Mouse (Mus musculus) heart, postnatal 25 days (tissue): ENCODE measurements around the gene Fam163a. TPM values are rescaled to one million over a fixed set of nuclear protein-coding genes. Genes with fewer than 3 reads are reported as not detected.

Experiments
- DNase-seq: peaks from one replicate; pipeline ENCODE4 v3.0.0; 2022; ENCODE audit warnings: low spot score
- intact Hi-C: fragments of 180-260 bp; cut with DNase I; formaldehyde crosslinking; loops from one replicate; pipeline ENCODE4 v1.15.1; 2025
- total RNA-seq, 2 experiments: library from RNA; stranded (reverse); gene quantifications; 2 replicates each; pipeline ENCODE4 v1.2.3; 2021

Fam163a gene
- total RNA-seq, 2 experiments from 2014 or later, result 0.06 TPM; not detected in 1

DNA sequence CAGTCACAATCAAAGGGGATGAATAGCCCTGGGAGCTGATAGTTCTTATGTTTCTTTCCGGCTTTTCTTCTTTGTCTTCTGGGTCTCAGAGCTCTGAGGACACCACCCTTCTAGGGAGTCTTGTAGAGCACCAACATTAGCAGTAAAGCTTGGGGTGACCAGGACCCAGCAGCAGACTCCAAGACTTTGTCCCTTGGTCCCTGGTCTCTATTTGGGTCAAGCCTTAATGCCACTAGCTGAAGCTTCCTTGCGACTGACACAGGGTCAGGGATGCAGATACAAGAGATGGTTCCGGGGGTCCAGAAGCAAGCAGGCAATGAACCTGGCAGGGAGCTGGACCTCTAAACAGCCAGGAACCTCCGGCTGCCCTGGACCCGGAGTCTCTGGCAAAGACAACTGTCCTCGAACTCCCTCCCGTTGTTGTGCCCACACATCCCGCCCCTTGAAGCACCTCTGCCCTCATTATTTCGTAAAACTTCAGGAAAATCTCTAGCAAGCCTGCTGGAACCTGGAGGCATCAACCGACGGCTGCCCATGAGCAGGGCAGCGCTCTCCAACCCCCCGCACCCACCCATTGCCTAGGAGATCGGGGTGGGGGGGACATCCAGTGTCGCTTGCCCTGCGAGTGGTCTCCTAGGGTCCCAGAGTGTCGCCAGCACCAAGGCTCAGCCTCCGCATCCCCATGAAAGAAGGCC lies 718 bp downstream of the Fam163a start:
- intact Hi-C loops, result no loop called here

DNA sequence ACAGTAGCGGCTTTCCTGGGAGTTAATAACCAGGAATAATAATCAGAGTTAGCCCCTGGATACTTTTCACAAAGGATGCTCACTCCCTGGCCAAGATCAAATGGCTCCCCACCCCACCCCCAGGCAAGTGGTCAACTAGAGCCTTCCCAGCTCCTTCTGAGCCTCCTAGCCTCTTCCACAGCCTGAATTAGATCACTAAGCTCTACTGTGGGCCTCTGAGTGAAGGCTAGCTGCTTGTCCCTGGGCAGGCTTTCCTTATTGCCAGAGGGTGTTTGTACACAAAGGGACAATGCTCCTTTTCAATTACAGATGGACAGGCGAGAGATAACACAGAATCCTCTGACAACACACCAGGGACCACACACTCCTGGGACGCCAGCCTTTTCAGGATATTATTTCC lies 2.2 kb downstream of the Fam163a start:
- DNase-seq, result no peak
- intact Hi-C loops, result no loop called here

More for the DNA sequence above, 718 bp downstream of the Fam163a start:
- DNase-seq, result no peak

GRCm38 (mm10) chr1:156201069-156201468 lies 3.8 kb downstream of the Fam163a start:
- no peak for DNase-seq
- intact Hi-C loops, result no loop called here

DNA sequence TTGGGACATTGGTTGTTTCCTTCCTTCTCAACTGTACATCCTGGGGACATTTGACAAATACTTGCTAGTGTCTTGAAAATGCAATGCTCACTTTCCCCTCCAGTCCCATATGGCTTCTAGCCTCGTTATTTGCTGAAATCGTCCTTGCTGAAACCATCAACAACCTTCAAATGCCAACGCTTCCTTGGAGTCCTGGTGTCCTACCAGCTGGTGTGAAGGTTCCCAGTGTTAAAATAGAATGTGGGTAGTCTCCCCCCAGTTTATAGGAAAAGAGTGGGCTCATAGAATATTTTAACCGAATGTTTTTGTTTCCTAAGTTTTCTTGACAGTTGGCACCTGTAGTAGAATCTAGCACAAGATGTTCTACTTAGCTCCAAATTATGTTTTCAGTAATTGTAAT lies 7.2 kb downstream of the Fam163a start:
- intact Hi-C loops, result no loop called here
- no peak for DNase-seq

DNA sequence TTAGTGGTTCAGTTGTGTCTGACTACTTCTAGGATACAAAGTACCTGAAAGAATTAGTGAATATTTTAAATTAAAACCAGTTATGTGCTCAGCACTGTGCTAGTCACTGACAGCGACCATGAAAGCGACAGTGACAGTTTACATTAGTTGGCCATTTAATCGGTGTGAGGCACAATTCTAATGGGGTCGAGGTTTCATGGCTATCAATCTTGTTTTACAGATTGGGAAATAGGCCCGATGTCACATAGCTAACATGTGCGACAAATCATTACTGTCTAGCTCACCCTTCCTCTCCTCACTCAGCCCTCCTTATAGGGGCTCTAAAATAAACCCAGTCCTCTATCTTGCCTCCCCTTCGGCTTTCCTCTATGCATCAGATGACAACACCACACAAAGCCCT lies 11.5 kb downstream of the Fam163a start:
- no peak for DNase-seq
- intact Hi-C loops, result no loop called here

DNA sequence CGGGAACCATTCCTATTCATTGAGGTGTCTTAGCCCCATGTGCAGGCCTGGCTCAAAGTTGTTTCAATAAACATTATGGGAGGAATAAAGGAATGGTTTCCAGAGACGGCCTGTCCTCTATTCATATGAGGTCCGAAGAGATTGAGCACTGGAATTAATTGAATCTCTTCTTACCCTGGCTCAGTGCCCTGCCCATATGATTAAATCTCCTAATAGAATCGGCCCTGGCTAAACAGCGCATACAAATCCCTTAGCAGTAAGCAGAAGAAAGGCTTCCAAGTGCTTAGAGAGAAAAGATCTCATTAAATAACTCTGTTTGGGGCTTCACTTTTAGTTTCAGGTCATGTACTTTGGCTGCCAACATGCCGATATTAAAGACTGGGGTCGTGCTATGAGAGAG lies 12.0 kb downstream of the Fam163a start:
- DNase-seq, result no peak
- intact Hi-C loops, result no loop called here

DNA sequence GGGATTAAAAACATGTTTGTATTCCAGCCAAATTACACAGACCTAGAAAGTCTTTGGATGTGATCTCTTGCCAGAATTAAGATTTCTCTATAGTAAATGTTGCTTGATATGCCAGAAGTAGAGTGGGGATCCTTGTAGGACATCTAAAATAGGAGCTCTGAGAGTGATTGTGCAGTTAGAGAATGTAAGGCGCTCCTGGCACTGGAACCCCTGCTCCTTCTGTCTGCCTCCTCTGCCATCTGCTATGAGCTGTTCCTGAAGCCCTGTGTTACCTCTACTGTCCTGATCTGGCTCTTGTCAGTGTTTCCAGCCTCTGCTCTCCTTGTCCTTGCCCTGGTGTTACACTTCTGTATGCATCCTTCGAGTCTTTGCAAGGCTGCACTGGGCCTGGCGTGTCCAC lies 18.2 kb downstream of the Fam163a start:
- no peak for DNase-seq
- intact Hi-C loops, result no loop called here

GRCm38 (mm10) chr1:156184158-156184571 lies 20.7 kb downstream of the Fam163a start:
- intact Hi-C loops, result no loop called here
- DNase-seq, result no peak

GRCm38 (mm10) chr1:156183176-156183958 lies 21.5 kb downstream of the Fam163a start:
- intact Hi-C loops, result no loop called here
- no peak for DNase-seq

DNA sequence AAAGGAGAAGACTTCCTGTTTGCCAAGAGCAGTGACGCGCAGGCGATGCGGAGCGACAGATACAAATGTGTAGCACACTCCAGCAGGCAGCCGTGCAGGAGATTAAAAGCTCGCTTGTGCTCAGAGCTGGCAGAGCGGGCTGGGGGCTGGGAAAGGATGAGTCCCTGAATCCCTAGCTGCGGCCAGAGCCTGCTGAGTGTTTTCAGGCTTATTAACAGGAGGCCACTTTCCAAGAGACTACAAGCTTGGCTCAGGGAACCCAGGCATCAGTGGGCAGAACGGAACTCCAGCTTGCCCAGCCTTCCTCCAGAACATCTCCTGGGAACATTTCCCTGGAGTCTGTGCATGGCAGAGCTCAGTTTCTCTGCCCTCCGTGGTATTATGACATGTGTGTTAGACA lies 25.0 kb downstream of the Fam163a start:
- intact Hi-C loops, result no loop called here
- DNase-seq, result no peak

GRCm38 (mm10) chr1:156168737-156169136 lies 36.1 kb downstream of the Fam163a start:
- intact Hi-C loops, result no loop called here
- DNase-seq, result no peak

- no peak for DNase-seq
- intact Hi-C loops, result no loop called here
Observed at GRCm38 (mm10) chr1:156116770-156117169, 88.1 kb downstream of the Fam163a start.

DNA sequence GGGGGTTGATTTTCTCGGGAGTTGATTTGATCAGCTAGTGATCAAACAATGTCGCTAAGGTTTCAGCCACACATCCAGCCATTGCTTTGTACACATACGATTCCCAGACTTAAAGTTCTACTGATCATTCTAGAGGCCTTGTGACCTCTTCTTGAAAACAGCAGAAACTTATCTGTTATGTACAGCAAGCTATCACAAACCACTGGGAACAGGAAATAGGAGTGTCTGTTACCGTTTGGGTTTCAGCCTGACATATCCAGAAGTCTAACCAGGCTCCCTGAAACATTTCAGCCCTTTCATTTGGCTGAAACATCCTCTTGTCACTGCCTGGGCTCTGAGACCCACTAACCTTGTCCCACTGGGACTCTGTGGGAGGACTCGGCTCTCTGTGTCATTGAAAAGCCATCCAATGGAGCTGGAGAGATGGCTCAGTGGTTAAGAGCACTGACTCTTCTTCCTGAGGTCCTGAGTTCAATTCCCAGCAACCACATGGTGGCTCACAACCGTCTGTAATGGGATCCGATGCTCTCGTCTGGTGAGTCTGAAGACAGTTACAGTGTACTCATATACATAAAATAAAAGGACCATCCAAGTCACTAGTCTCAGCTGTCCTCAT lies 90.8 kb downstream of the Fam163a start:
- DNase-seq, result no peak
- intact Hi-C loops, result no loop called here

- DNase-seq, result no peak
- intact Hi-C loops, result no loop called here
Observed at GRCm38 (mm10) chr1:156112142-156112541, 92.7 kb downstream of the Fam163a start.

- DNase-seq, result no peak
- intact Hi-C loops, result no loop called here
Observed at GRCm38 (mm10) chr1:156111728-156112127, 93.1 kb downstream of the Fam163a start.

- no peak for DNase-seq
- intact Hi-C loops, result no loop called here
Observed at GRCm38 (mm10) chr1:156111090-156111489, 93.7 kb downstream of the Fam163a start.

DNA sequence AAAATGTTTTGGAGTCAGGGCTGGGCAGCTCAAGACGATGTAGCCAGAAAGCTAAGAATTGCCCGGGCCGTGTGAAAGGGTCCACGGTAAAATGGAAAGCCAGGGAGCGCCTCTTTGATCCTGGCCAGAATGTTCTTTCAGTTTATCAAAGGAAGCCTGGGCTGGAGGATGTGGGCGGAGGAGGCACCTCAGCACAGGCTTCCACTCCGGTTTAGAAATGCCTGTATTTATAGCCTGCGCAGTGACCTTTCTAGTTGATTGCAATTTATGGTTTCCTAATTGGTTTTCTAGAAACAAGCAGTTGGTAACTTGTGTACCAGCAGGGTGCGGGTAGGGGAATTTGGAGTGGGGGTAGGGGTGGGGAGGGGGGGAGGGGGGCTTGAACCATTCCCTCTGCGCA lies 96.4 kb downstream of the Fam163a start:
- intact Hi-C loops, result no loop called here
- no peak for DNase-seq

DNA sequence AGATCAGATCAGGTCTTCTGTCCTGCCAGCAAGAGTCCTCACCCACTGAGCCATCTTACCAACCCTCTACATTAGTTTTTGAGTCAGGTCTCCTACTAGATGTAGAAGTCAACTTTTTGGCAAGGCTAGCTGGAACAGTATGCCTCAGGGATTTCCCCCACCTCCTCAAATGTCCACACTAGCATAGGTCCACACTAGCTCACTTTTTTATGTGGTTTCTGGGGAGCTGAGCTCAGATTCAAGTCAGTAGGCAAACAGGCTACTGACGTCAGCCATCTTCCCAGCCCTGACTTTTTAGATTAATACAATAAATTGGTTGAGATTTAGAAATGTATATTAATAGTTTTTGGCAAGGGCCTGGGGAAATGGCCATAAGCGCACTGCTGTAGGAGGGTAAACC lies 97.4 kb downstream of the Fam163a start:
- no peak for DNase-seq
- intact Hi-C loops, result no loop called here

GRCm38 (mm10) chr1:156105381-156105780 lies 99.4 kb downstream of the Fam163a start:
- intact Hi-C loops, result no loop called here

DNA sequence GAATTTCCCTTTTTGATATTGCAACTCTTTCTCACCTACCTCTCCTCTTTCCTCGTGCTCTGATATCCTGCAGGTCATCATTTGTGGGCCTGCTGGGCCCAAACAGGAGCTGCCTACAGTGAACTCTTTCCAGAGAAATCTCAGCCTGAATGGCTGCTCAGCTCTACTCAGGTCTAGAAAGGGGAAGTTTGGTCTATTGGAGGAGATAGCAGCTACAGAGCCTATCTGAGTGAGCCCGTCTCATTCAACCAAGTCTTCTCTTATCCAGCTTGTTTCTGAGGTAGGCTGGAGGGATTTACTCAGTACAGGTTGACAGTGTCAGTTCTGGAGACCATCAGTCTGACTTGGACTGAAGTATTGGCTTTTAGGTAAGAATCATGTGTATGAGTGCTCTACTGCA lies 101.1 kb downstream of the Fam163a start:
- DNase-seq, result no peak
- intact Hi-C loops, result no loop called here

More at GRCm38 (mm10) chr1:156105381-156105780, 99.4 kb downstream of the Fam163a start:
- no peak for DNase-seq

GRCm38 (mm10) chr1:156091811-156092210 lies 113.0 kb downstream of the Fam163a start:
- DNase-seq, result no peak
- intact Hi-C loops, result no loop called here
